Mouse (Mus musculus): ENCODE data around the gene Rpgrip1.

DNA sequence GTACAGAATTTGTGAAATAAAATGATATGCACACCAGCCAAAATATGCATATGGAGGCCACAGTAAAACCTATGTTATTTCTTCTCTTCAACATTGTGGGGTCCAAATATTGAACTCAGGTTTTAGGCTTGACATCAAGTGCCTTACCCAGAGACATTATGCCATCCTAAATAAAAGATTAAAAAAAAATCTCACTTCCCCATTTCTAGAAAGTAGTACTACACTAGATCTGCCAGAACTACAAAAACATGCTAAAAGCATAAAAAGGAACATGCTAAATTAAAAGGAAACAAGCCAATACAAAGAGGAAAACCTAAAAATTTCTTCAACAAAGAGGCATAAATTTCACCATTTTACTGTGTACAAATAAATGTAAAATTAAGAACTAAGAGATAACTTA is 27.4 kb upstream of the Rpgrip1 start:
- TF ChIP-seq CTCF (IDR thresholded peaks at IDR 0.05; ENCODE audit: extremely low read depth, insufficient read depth, low read length): no peak
- no peak for TF ChIP-seq POLR2A (IDR thresholded peaks at IDR 0.05; ENCODE audit: extremely low read depth, insufficient read depth, low read length)
